Mouse (Mus musculus) testis, adult 2 months (tissue): ENCODE measurements around the gene Ankmy1. TPM values are rescaled to one million over a fixed set of nuclear protein-coding genes. Genes with fewer than 3 reads are reported as not detected.

Experiments
- H3K27ac ChIP-seq: fragments of 200-500 bp; 2 replicates; pipeline ENCODE4 v1.5.1; 2012; ENCODE audit warnings: low read depth, low read length; ENCODE audit not compliant: control insufficient read depth, insufficient read depth
- H3K27me3 ChIP-seq: fragments of 200-500 bp; 2 replicates; pipeline ENCODE4 v1.6.1; 2012; ENCODE audit warnings: mild to moderate bottlenecking, low read length, moderate library complexity; ENCODE audit not compliant: control insufficient read depth, insufficient read depth
- H3K36me3 ChIP-seq: fragments of 200-500 bp; 2 replicates; pipeline ENCODE4 v1.6.1; 2012; ENCODE audit warnings: mild to moderate bottlenecking, low read length; ENCODE audit not compliant: control insufficient read depth, insufficient read depth
- H3K4me1 ChIP-seq: fragments of 200-500 bp; 2 replicates; pipeline ENCODE4 v1.6.1; 2012; ENCODE audit warnings: low read length; ENCODE audit not compliant: control insufficient read depth, insufficient read depth
- H3K4me3 ChIP-seq: fragments of 200-500 bp; 2 replicates; pipeline ENCODE4 v1.5.1; 2012; ENCODE audit warnings: low read depth, mild to moderate bottlenecking, low read length, moderate library complexity, mixed read lengths; ENCODE audit not compliant: control insufficient read depth
- CTCF ChIP-seq: fragments of 200-500 bp; IDR thresholded peaks from 2 replicates; pipeline ENCODE4 v1.5.1; 2012; ENCODE audit warnings: low read depth, mild to moderate bottlenecking, inconsistent platforms, low read length, moderate library complexity; ENCODE audit not compliant: control insufficient read depth, insufficient read depth, insufficient replicate concordance
- POLR2A ChIP-seq: fragments of 200-500 bp; IDR thresholded peaks from 2 replicates; pipeline ENCODE4 v1.6.1; 2012; ENCODE audit warnings: low read depth, mild to moderate bottlenecking, inconsistent platforms, low read length, moderate library complexity; ENCODE audit not compliant: control insufficient read depth
- polyA plus RNA-seq: library from polyadenylated mRNA; depleted of rRNA; stranded (reverse); fragments of >200 nt; gene quantifications from 2 replicates; pipeline ENCODE4 v1.2.3, GENCODE M21; 2012

Ankmy1 gene
- polyA plus RNA-seq, 1 experiment: 53.4 TPM

DNA sequence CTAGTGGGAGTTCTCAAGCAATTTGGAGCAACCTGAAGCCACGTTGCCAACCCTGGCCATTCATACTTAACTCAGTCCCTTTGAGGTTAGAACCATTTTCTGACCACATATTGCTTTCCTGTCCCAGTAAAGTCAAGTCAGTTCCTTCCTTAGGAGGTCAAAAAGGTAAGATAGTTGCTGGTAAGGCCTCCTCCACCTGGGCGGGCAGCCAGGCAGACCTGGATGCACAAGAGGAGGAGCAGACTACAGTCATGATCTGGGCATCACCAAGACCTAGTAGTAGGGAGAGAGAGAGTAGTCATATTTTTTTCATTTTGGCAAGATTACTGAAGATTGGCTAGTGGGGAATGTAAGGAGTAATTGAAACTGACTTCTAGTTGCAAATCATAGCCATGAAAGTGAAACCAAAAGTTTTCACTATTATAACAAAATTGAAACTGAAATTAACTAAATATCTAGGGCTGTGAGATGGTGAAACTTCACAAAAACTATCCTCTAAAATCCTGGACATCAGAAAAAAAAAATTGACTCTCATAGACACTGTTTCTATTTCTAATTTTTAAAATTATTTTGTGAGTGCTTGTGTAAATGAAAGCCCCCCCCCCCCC, 3.1 kb upstream of the Ankmy1 start:
- H3K4me1 ChIP-seq: peaks cover 17% of the 10 kb centered on the region
- TF ChIP-seq POLR2A (no peak), CTCF (no peak)
- H3K4me3 ChIP-seq: no peak overlapping the region
- H3K36me3 ChIP-seq: no peaks in the 10 kb centered on the region
- H3K27ac ChIP-seq: no peak overlapping the region
- H3K27me3 ChIP-seq: no peaks in the 10 kb centered on the region

DNA sequence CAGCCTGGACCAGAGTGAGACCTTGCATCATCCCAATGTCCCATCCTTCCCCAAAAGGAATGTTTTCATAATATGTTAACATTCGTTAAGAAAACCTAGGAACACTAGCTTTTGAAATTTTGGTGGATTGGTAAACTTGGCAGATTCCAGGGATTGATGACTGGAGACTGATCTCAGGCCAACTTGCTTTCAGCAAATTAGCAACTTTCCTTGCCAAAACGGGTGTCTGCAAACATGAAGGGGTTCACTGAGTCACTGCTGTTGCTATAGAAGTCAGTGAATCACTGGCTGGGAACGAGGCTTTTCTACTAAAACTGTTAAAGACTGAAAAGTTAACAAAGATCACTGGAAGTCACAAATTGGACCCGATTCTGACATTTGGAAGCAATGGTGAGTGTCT, 921 bp upstream of the Ankmy1 start:
- Histone ChIP-seq H3K36me3 (peaks cover 1% of the 10 kb centered on the region; the same call in 1 of the 2 replicates), H3K27me3 (no peaks in the 10 kb centered on the region), H3K27ac (no peak overlapping the region), H3K4me3 (peak overlapping the region; percentile 10; the same call in 1 of the 2 replicates), H3K4me1 (peaks cover 14% of the 10 kb centered on the region)
- TF ChIP-seq POLR2A (no peak), CTCF (no peak)

DNA sequence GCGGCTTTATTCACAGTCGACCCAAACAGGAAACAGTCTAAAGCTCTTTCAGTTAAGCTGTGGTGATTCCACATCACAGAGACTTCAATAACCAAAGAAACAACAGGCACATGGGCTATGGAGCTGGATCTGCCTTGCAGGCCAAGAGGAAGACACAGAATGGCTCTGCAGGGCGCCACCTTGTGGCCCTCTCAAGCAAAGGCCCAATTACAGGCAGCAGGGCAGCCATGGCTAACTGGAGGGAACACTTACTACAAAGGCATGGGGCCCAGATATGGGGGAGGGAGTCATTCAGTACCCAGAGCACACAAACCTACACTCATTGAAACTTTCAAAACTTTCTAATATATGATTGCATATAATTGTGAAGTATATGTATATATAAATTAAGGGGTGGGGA, 7.6 kb downstream of the Ankmy1 start:
- Histone ChIP-seq H3K4me3 (no peak overlapping the region), H3K27me3 (no peaks in the 10 kb centered on the region), H3K36me3 (peaks cover 1% of the 10 kb centered on the region; the same call in 1 of the 2 replicates), H3K27ac (no peak overlapping the region), H3K4me1 (no peaks in the 10 kb centered on the region; the same call in 1 of the 2 replicates)
- peak; percentile 85; the same call in 1 of the 2 replicates for TF ChIP-seq CTCF
- no peak for TF ChIP-seq POLR2A

DNA sequence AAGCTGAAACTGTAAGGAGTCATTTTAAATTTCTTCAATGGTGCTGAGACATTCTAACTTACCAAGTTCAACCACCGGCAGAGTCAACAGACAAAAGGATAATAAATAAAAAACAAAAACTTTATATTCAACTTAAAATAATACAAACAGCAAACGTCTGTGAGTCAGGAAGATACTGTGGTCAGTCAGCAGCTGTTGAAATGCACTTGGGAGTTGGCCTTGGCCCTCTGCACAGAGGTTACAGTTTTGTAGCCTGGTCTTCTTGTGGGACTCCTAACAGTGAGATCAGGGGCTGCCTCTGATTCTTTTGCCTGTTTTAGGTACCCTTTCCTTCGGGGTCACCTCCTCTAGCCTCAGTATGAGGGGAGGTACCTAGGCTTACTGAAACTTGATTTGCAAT, 8.8 kb downstream of the Ankmy1 start:
- Histone ChIP-seq H3K27me3 (no peaks in the 10 kb centered on the region), H3K36me3 (no peaks in the 10 kb centered on the region), H3K4me3 (no peak overlapping the region), H3K4me1 (no peaks in the 10 kb centered on the region), H3K27ac (no peak overlapping the region)
- TF ChIP-seq POLR2A (no peak), CTCF (no peak)

DNA sequence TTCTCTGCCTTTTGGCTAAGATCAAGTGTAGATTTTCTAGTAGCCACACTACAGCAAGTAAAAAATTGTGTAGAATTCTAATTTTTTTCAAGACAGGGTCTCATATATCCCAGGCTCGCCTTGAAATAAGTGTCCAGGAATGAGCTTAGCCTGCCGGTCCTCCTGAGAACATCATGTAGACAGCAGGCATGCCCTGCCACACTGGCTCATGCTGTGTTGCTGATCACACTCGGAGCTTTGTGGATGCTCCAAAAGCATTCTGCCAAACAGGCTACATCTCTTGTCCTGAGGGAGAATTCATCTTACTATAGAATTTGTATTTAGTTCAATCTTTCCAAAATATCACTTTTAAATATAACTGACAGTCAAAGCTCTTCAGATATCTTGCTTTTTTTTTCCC, 9.9 kb downstream of the Ankmy1 start:
- no peaks in the 10 kb centered on the region for H3K27me3 ChIP-seq
- no peak overlapping the region for H3K27ac ChIP-seq
- H3K4me1 ChIP-seq: no peaks in the 10 kb centered on the region
- H3K4me3 ChIP-seq: no peak overlapping the region
- H3K36me3 ChIP-seq: no peaks in the 10 kb centered on the region
- TF ChIP-seq CTCF (no peak), POLR2A (no peak)

DNA sequence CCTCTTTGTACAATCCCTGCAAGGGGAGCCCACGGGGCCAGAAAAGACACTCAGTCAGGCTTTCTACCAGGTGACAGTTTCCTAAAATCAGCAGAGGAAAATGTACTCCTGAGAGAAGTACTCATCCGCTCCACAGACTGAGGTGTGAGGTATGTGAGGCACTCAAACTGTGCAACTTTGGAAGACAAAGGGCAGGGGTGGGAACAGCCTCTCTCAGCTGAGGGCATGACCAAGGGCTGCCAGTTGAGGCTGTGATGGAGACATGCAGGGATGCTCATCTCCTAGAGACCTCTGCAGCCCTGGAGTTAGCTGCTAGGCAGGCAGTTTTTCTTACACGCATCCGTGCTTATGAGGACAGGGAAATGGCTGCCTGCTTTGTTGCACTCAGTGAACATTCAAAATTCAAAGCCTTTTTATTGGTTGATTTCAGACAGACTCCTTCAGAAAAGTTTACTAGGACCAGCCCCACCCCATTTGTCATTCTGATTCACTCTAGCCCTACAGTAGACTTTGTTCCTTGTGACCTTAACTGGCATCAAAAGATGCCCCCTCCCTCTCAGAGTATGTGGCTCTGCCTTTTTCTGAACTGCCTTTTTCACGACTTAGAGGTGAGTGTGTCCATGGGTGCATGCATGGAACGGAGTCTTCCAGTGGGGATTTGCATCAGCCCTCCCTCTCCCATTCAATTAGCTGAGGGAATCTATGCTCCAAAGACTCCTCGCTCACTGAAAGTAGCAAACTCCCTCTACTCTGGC, 13.6 kb downstream of the Ankmy1 start:
- no peaks in the 10 kb centered on the region for H3K27me3 ChIP-seq
- H3K27ac ChIP-seq: no peak overlapping the region
- no peak for TF ChIP-seq POLR2A
- H3K4me3 ChIP-seq: no peak overlapping the region
- H3K4me1 ChIP-seq: no peaks in the 10 kb centered on the region
- no peaks in the 10 kb centered on the region for H3K36me3 ChIP-seq

DNA sequence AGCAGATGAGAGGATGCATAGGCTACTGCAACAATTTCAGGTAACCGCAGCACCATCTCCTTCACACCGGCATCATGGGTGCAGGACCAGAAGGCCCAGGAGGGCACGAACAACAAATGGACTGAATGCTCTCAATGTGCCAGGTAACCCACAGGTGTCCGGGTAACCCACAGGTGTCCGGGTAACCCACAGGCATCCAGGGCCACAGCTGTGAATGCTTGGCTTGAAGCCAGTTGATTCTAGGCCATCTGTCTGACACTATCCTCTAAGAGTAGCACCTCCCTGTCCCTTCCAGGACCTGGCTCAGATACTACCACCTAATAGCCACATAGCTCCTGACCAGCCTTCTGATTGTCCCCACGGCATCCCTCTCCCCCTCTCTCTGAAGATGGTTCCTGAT, 20.7 kb downstream of the Ankmy1 start:
- Histone ChIP-seq H3K27ac (no peak overlapping the region), H3K36me3 (no peaks in the 10 kb centered on the region), H3K27me3 (no peaks in the 10 kb centered on the region), H3K4me3 (no peak overlapping the region), H3K4me1 (no peaks in the 10 kb centered on the region)
- TF ChIP-seq POLR2A (no peak), CTCF (no peak)
